Mouse (Mus musculus): ENCODE results near the gene Dnmt3b.
"Not testable (repeated sequence)": the region's sequence is repeated elsewhere in the genome, so short reads cannot be mapped to it uniquely, and the experiment has no call there.

Dnmt3b gene

DNA sequence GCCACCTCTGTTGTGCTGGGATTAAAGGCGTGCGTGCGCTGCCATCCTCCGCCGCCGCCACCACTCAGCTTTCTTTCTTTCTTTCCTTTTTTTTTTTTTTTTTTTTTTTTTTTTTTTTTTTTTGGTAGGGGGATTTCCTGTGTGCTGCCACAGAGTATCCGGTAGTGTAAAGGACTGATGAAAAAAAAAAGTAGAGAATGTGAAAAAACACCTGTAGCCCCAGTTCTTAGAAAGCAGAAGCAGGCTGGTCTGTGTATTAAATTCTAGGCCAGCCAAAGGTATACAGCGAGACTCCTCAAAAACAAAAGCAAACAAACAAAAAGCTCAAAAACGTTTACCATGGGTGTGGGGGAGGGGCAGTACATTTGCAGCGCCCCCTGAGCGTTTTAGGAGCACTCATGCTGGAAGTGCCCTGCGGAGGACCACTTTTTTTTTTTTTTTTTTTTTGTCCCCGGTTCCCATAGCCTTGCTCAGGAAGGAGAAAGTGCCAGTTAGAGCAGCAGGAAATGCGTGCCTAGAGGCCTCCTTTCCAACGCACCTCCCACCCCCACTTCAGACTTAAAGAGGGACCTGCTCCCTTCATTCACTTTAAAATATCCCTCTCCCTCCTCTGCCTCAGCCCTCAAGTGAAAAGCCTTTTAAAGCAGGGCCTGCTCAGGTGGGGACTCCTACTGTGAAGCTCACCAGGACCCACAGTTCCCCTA is 10.1 kb upstream of the Dnmt3b start:
- DNase-seq, result peak in 1 of 2 experiments; percentile 26

DNA sequence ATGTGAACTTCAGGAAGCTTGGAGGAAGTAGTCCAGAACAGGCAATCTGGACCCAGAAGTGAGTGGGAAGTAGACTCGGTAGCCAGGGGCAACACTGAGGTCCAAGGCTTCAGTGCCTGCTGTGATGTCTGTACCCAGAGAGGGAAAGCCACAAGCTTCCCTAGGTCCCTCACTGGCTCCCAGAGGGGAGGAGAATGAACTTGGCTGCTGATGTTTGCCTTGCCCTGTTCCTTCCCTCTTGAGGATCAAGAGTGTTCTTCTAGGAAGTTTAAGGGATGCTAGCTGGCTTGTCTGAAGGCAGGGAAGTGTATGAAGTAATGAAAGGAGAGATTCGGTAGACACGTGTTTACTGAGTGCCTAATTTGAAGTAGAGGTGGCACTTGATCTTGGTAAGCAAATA is 6.8 kb upstream of the Dnmt3b start:
- DNase-seq, result no peak

- no peak for DNase-seq
Observed at GRCm38 (mm10) chr2:153642999-153643398, 6.3 kb upstream of the Dnmt3b start.

GRCm38 (mm10) chr2:153648773-153649297 is 415 bp upstream of the Dnmt3b start:
- no peak for DNase-seq

DNA sequence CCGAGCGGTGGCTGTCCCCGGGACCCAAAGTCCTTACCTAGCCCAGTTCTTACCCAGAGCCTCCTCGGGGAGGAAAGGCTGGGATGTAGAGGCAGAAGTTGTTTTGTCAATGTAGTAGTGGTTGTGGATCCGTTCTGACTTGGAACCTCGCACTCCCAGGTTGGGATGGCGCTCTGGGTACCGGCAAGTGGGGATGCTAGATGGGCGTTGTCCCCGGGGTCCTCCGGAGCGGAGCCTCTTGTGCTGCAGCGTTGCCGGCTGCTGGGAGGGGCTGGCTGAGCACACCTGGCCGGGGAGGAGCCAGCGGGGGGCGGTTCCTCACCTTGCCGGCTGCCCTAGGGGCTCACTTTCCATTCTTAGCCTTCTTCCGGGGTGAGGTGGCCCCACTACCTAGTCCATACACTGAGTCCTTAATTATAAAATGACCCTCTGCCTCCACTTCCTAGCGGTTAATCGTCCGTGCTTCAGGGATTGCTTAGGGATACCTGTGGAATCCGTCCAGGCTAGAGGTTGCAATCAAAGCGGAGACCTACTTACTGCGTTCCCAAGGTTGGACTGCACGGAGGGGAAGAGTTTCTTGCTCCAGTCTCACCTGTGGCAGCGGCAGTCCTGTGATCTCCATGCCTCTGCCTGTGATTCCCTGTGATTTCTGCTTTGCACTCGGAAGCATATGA is 901 bp downstream of the Dnmt3b start:
- DNase-seq, result peak; percentile 35 to 54

- DNase-seq, result no peak
Observed at GRCm38 (mm10) chr2:153651681-153652080, 2.4 kb downstream of the Dnmt3b start.

DNA sequence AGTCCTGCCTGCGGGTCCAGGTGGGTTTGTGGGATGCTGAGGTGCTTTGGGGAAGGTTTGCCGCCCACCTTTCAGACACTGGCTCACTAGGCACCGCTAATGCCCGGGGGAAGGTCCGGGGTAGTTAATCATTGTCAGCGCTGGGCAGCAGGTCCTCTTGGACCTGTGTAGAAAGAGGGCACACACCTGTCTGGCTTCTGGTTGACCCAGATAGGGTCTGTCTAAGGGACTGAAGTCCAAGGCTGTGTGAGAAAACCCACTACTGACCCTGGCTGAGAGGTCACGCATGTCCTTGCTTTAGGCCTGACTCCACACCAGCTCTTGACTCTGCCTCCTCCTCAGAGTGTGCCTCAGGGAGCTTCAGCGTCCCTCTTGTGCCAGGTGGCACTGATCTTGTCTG is 8.4 kb downstream of the Dnmt3b start:
- not testable (repeated sequence) for DNase-seq

DNA sequence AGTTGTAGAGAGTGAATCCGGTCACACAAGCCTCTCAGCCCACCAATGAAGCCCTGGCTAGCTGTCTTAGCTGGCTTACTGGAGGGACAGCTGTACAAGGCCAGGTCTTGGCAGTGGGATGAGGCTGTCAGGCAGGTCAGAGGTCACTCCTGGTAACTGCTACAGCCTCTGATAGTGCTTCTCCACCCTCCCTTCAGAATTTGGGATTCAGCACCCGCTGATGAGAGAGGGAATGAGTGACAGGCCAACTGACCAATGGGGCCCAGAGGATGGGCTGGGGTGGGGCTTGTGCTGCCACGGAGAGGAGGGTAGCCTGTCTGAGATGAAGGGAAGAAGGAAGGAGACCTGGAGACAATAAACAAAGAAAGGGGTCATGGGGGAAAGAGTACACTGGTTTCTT is 11.4 kb downstream of the Dnmt3b start:
- DNase-seq, result no peak

DNA sequence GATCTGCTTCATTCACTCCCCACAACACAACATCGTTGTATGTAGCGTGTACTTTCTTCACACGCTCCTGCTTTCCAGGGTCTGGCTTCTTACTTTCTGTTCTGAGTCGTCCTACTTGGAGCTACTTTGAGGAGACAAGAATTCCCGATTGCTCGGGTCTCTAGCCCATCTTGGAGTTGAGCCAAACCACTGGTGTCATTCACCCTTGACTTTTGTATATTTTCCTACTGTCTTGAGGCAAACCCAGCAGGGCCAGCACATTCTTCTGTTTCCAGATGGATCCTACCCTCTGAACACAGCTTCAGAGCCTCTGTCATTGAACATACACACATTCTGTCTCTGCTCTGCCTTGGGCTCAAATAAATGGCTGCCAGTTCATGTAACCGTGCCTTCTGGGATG is 16.2 kb downstream of the Dnmt3b start:
- DNase-seq, result no peak

GRCm38 (mm10) chr2:153668754-153669376 is 19.6 kb downstream of the Dnmt3b start:
- DNase-seq, result no peak

DNA sequence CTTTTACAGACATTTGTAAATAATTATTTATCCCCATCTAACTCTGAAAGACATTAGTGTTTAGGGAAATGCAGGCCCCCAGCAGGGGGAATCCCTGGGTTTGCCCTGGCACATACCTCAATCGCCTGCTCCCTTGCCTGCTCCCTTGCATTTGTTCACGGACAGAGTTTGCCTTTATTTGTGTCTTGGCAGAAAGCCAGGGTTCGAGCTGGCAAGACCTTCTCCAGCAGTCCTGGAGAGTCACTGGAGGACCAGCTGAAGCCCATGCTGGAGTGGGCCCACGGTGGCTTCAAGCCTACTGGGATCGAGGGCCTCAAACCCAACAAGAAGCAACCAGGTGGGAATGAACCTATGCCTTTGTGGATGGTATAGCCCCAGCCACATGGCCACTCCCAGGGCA is 20.9 kb downstream of the Dnmt3b start:
- DNase-seq, result no peak

DNA sequence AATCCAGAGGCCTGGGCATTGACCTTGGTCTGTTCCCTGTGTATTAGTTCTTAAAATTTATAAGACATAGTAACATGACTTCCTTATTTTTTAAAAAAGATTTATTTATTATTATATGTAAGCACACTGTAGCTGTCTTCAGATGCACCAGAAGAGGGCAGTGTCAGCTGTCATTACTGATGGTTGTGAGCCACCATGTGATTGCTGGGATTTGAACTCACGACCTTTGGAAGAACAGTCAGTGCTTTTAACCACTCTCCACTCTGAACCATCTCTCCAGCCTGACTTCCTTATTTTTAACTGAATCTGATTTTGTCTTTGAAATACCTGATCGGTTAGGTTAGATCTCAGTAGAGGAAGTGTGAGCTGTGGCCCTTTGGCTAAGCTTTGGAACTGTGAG is 23.4 kb downstream of the Dnmt3b start:
- DNase-seq, result no peak

DNA sequence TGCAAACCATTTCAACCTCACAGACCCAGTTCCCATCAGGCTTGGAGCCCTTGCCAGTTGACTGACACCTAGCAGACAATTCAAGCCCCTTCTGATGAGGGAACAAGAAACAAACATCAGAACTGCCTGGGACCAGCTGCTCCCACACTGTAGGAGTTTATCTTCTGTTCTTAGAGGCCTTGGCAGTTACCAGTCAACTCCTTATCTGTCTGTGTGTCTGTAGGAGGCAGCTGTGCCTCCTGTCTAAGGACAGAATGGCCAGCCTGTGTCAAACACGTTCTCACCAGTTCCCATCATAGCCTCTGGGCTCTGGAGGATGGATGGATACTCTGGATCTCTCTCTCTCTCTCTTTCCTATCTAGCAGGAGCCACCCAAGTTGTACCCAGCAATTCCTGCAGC is 26.1 kb downstream of the Dnmt3b start:
- not testable (repeated sequence) for DNase-seq

DNA sequence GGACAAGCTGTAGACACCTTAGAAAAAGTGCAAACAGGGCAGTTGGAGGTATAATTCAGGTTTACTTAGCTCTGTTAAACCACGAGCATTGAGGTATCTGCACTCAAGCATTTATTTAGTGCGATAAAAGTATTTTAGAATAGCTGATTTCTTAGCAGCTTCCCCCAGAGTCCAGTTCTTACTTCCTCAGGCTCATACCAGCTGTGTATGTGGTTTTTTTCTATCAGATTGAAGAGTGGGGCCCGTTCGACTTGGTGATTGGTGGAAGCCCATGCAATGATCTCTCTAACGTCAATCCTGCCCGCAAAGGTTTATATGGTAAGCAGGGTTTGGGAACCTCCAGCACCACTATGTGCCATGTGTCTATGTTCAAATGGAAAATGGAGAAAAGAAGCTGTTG is 27.7 kb downstream of the Dnmt3b start:
- DNase-seq, result no peak

GRCm38 (mm10) chr2:153677550-153677949 is 28.3 kb downstream of the Dnmt3b start:
- no peak for DNase-seq

- no peak for DNase-seq
Observed at GRCm38 (mm10) chr2:153679959-153680358, 30.7 kb downstream of the Dnmt3b start.

- not testable (repeated sequence) for DNase-seq
Observed at GRCm38 (mm10) chr2:153693413-153693812, 44.2 kb downstream of the Dnmt3b start.

DNA sequence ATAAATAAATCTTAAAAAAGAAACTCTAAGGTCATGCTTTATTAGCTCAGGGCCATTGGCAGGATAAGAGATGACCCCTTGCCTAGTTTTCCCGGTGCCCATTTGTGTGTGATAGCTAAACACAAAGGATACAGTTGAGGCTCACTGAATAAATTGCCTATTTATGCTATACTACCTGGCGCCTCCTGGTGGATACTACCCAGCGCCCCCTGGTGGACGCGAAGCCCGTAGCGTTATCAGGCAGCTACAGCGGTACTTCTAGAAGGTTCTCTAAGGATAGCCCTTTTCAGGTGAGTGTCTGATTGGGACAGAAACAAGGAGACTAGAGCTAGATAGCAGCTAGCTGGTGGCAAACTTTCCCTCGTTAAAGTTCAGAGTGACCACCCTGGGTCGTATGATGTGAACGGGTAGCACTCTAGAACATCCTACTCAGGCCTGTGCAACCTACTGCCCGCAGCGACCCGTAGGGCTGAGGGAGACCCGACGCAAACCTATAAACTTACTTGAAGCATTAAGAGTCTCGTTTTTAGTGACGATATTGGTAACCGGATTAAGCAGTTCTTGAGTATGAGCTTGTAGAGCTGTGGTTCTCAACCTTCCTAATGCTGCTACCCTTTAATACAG is 45.3 kb downstream of the Dnmt3b start:
- peak; percentile 58 to 62 for DNase-seq

GRCm38 (mm10) chr2:153696352-153696751 is 47.1 kb downstream of the Dnmt3b start, which contains the start of gene Dnmt3c:
TSS of gene Dnmt3c (plus strand) at chr2:153696652.
- DNase-seq, result no peak

GRCm38 (mm10) chr2:153703389-153703788 is 54.1 kb downstream of the Dnmt3b start:
- DNase-seq, result no peak

GRCm38 (mm10) chr2:153710701-153711330 is 61.6 kb downstream of the Dnmt3b start:
- peak; percentile 11 to 17 for DNase-seq

GRCm38 (mm10) chr2:153712646-153713091 is 63.4 kb downstream of the Dnmt3b start:
- no peak for DNase-seq

- no peak for DNase-seq
Observed at GRCm38 (mm10) chr2:153713227-153713626, 64.0 kb downstream of the Dnmt3b start.
